In the genomic region with DNA sequence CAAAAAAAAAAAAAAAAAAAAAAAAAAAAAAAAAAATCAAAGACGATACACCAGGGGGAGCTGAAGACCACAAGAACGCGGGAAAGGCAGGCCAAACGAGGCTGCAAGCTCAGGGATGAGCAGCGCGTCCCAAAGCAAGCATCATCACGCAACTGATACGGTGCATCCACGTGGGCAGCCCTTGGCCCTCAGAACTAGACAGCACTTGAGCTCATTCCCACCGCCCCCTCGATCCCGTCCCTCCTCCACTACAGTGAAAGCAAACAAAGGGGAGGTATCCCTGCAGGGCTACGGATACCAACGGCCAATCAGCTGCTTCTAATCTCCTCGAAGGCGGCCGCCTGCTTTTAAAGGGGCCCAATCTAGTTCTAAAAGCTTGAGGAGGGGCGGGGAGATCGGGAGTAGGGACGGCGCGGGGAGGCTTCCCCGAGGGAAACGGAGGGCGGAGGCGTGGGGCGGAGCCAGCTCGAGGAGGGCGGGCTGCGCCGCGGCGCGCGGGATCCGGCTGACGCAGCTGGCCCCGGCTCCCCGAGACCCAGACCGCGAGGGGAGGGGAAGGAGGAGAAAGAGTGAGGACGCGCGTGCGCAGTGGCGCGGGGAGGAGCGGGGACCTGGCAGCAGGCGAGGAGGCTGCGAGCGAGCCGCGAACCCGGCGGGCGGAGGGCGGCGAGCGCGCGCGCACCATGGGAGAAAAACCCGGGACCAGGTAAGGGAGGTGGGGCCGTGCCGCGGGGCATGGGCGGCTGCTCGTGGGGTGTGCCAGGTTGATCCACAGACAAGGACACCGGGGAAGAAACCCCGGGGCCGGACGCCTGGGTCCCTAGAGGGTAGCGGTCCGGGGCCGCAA, we compare ENCODE assay signal across 8 mouse cellular contexts. TPM values are rescaled to one million over a fixed set of nuclear protein-coding genes. Genes with fewer than 3 reads are reported as not detected.
DNase-seq lines count a peak whose midpoint lies in the region; ATAC-seq and TF ChIP-seq lines count a peak whose summit lies in the region.

A gene (plus strand): TSS at position 588 of the 847 bp plus-strand sequence.

- peak within 1 kb of the TSS; percentile 93 for H3K9ac ChIP-seq in forebrain, embryonic 16.5 days (replicated peaks; ENCODE audit: low read depth, low read length)
- H3K9ac ChIP-seq in lung, embryonic 14.5 days: peak within 1 kb of the TSS; percentile 71

- H3K4me1 ChIP-seq in G1E (ENCODE audit: insufficient read depth, low read depth, low read length): peaks cover 55% of the 10 kb centered on the region
- H3K4me1 ChIP-seq in forebrain, embryonic 16.5 days (replicated peaks; ENCODE audit: control insufficient read depth, insufficient read depth, low read length): peaks cover 23% of the 10 kb centered on the region
- peaks cover 8% of the 10 kb centered on the region for H3K4me1 ChIP-seq in lung, embryonic 14.5 days (ENCODE audit: insufficient read depth)
- H3K4me1 ChIP-seq in olfactory bulb, adult 2 months (ENCODE audit: control insufficient read depth, insufficient read depth, low read length): peaks cover 11% of the 10 kb centered on the region
- peaks cover 43% of the 10 kb centered on the region for H3K4me1 ChIP-seq in thymus, adult 2 months (replicated peaks; ENCODE audit: control insufficient read depth, insufficient read depth, low read length)

- intact Hi-C loops in heart, postnatal 36 days (cut with DNase I): loop anchor here (5.0 kb wide), 2 partner anchors 175 to 325 kb away; no protein-coding TSS in a partner anchor

- H3K9me3 ChIP-seq in G1E (replicated peaks): no peaks in the 10 kb centered on the region
- H3K9me3 ChIP-seq in forebrain, embryonic 16.5 days (ENCODE audit: control insufficient read depth, low read length): no peaks in the 10 kb centered on the region
- no peaks in the 10 kb centered on the region for H3K9me3 ChIP-seq in lung, embryonic 14.5 days (ENCODE audit: low read depth, low read length)

- peak; percentile 92 for TF ChIP-seq POLR2A in olfactory bulb, adult 2 months (IDR thresholded peaks at IDR 0.05; ENCODE audit: insufficient read depth, low read depth, low read length)
- TF ChIP-seq POLR2A in thymus, adult 2 months (IDR thresholded peaks at IDR 0.05; ENCODE audit: control insufficient read depth, extremely low read depth, insufficient read depth, low read length, poor library complexity): peak; percentile 90

- peak; percentile 98 for DNase-seq in G1E (ENCODE audit: low spot score)
- peak; percentile 99 for DNase-seq in cerebellum, adult 18-20 months
- peak; percentile 98 for DNase-seq in heart, postnatal 36 days
- DNase-seq in layer of hippocampus, adult 2 months (ENCODE audit: low spot score in 2 of 2): peak; percentile 99
- peak; percentile 99 for DNase-seq in lung, embryonic 14.5 days
- peak; percentile 99 for DNase-seq in thymus, adult 2 months

- peaks cover 37% of the 10 kb centered on the region for H3K36me3 ChIP-seq in G1E (replicated peaks)
- H3K36me3 ChIP-seq in forebrain, embryonic 16.5 days (ENCODE audit: control insufficient read depth, insufficient read depth): peaks cover 7% of the 10 kb centered on the region; the same call in 1 of the 2 replicates
- H3K36me3 ChIP-seq in lung, embryonic 14.5 days (ENCODE audit: insufficient read depth): peaks cover 14% of the 10 kb centered on the region; the same call in 1 of the 2 replicates
- peaks cover 8% of the 10 kb centered on the region for H3K36me3 ChIP-seq in thymus, adult 2 months (ENCODE audit: control insufficient read depth, insufficient read depth, low read length)

- peak within 1 kb of the TSS; percentile 79 for H3K4me3 ChIP-seq in G1E (ENCODE audit: low read depth, low read length)
- peak within 1 kb of the TSS; percentile 79 for H3K4me3 ChIP-seq in forebrain, embryonic 16.5 days (replicated peaks; ENCODE audit: low read length)
- peak within 1 kb of the TSS; percentile 100 for H3K4me3 ChIP-seq in layer of hippocampus, adult 2 months
- peak within 1 kb of the TSS; percentile 68 for H3K4me3 ChIP-seq in lung, embryonic 14.5 days (ENCODE audit: low read depth, low read length)
- H3K4me3 ChIP-seq in olfactory bulb, adult 2 months (ENCODE audit: insufficient read depth, low read depth, low read length): peak within 1 kb of the TSS; percentile 66
- H3K4me3 ChIP-seq in thymus, adult 2 months (ENCODE audit: control insufficient read depth, insufficient read depth, low read length): peak within 1 kb of the TSS; percentile 70

- WGBS in forebrain, embryonic 16.5 days: 1% methylated on average over 74 of the region's 75 CpGs
- WGBS in lung, embryonic 14.5 days: under 1% methylated on average over 75 of the region's 75 CpGs
- WGBS in olfactory bulb, adult 2 months: under 1% methylated on average over 75 of the region's 75 CpGs
- WGBS in thymus, adult 2 months: under 1% methylated on average over 75 of the region's 75 CpGs

- no peak for TF ChIP-seq CTCF in G1E (IDR thresholded peaks at IDR 0.05; ENCODE audit: low read depth, low read length)
- peak; percentile 77 for TF ChIP-seq CTCF in layer of hippocampus, adult 2 months (conservative IDR thresholded peaks at IDR 0.05)
- peak; percentile 63 for TF ChIP-seq CTCF in lung, embryonic 14.5 days (IDR thresholded peaks at IDR 0.05; ENCODE audit: low read depth)
- peak; percentile 51; the same call in 1 of the 2 replicates for TF ChIP-seq CTCF in olfactory bulb, adult 2 months (IDR thresholded peaks at IDR 0.05; ENCODE audit: insufficient read depth, low read depth, low read length)
- TF ChIP-seq CTCF in thymus, adult 2 months (IDR thresholded peaks at IDR 0.05; ENCODE audit: borderline replicate concordance, control insufficient read depth, extremely low read depth, insufficient read depth, low read length, poor library complexity): no peak; the same call in 1 of the 2 replicates

- H3K4me2 ChIP-seq in forebrain, embryonic 16.5 days (ENCODE audit: low read length): peak within 1 kb of the TSS; percentile 62
- H3K4me2 ChIP-seq in lung, embryonic 14.5 days: peak within 1 kb of the TSS; percentile 82

- H3K27me3 ChIP-seq in G1E (ENCODE audit: insufficient read depth, low read length): peaks cover 7% of the 10 kb centered on the region
- H3K27me3 ChIP-seq in forebrain, embryonic 16.5 days (replicated peaks; ENCODE audit: control insufficient read depth, insufficient read depth, low read length): no peaks in the 10 kb centered on the region
- H3K27me3 ChIP-seq in lung, embryonic 14.5 days (ENCODE audit: insufficient read depth, low read length): no peaks in the 10 kb centered on the region
- H3K27me3 ChIP-seq in thymus, adult 2 months (ENCODE audit: control insufficient read depth, insufficient read depth, low read length): no peaks in the 10 kb centered on the region

- H3K27ac ChIP-seq in forebrain, embryonic 16.5 days (ENCODE audit: low read length): peak within 1 kb of the TSS; percentile 95
- H3K27ac ChIP-seq in layer of hippocampus, adult 2 months: peak within 1 kb of the TSS; percentile 98
- peak within 1 kb of the TSS; percentile 51 for H3K27ac ChIP-seq in lung, embryonic 14.5 days (ENCODE audit: low read depth)
- peak within 1 kb of the TSS; percentile 76 for H3K27ac ChIP-seq in olfactory bulb, adult 2 months (ENCODE audit: insufficient read depth, low read depth, low read length)
- peak within 1 kb of the TSS; percentile 81 for H3K27ac ChIP-seq in thymus, adult 2 months (ENCODE audit: control insufficient read depth, insufficient read depth, low read length)

- peak; percentile 82 for ATAC-seq in G1E (ENCODE audit: extremely low read depth, insufficient number of reproducible peaks, low FRiP score, poor library complexity, severe bottlenecking)
- ATAC-seq in forebrain, embryonic 16.5 days: peak; percentile 96
- peak; percentile 97 for ATAC-seq in lung, embryonic 14.5 days (ENCODE audit: insufficient read depth)

RNA-seq across cellular contexts. Expression of the gene that starts here (rescaled TPM):
- total RNA-seq in G1E (2014; fragmentation: Nextera tagmentation): 51.7 and 69.3 TPM in 2 replicates
- 97.1 and 114 TPM in 2 replicates for total RNA-seq in G1E (2017)
- 327 and 349 TPM in 2 replicates for polyA plus RNA-seq in G1E (2012)
- 36.0 and 51.2 TPM in 2 replicates for polyA plus RNA-seq in forebrain, embryonic 16.5 days (2015; fragmentation: Nextera tagmentation; extraction: Ambion mirVana)
- total RNA-seq in heart, postnatal 36 days (2021): 10 to 100 TPM; 14.8 to 15.4 TPM
- 10 to 100 TPM; 99.9 TPM for total RNA-seq in layer of hippocampus, adult 2 months (2021)
- polyA plus RNA-seq in lung, embryonic 14.5 days (2014; fragmentation: Nextera tagmentation; extraction: Ambion mirVana): 15.1 and 17.6 TPM in 2 replicates
- not detected in 2 replicates for polyA plus RNA-seq in olfactory bulb, adult 2 months (2012; ENCODE audit: insufficient read depth, insufficient read length, low replicate concordance, missing spikeins)
- polyA plus RNA-seq in thymus, adult 2 months (2012; rRNA removed): 213 and 220 TPM in 2 replicates

Comparison
In these comparisons a context has a peak if more than half of its experiments do, and no peak if none do; other contexts are left out.
1. Peak in every context shown above with its lines: DNase-seq, ATAC-seq, H3K4me3 ChIP-seq and H3K27ac ChIP-seq.
2. RNA of the gene that starts here (polyA plus RNA-seq): 327 to 349 TPM in G1E, 213 to 220 TPM in thymus, adult 2 months, 36.0 to 51.2 TPM in forebrain, embryonic 16.5 days and 15.1 to 17.6 TPM in lung, embryonic 14.5 days; not detected in olfactory bulb, adult 2 months; every median in the first group is over 10 times any median in the second.
3. CTCF ChIP-seq: peak in layer of hippocampus, adult 2 months (single experiment), lung, embryonic 14.5 days (single experiment) and olfactory bulb, adult 2 months (single experiment); none in G1E (single experiment) and thymus, adult 2 months (single experiment).